Mouse (Mus musculus) neural tube, embryonic 15.5 days (tissue): ENCODE measurements around the gene Eif4a1. TPM values are rescaled to one million over a fixed set of nuclear protein-coding genes. Genes with fewer than 3 reads are reported as not detected.
"Not testable (repeated sequence)": the region's sequence is repeated elsewhere in the genome, so short reads cannot be mapped to it uniquely, and the experiment has no call there.

Experiments used
- ATAC-seq: fragments of 200-750 bp; cut with Nextera tagmentation; 2 replicates; pipeline ENCODE4 v1.8.0; 2017; ENCODE audit warnings: mild to moderate bottlenecking, moderate TSS enrichment, moderate library complexity; ENCODE audit not compliant: low FRiP score
- H3K27ac ChIP-seq: fragments of 300-500 bp; sonication (generic); replicated peaks from 2 replicates; pipeline ENCODE4 v1.5.1; 2015; ENCODE audit warnings: mild to moderate bottlenecking, inconsistent platforms
- H3K27me3 ChIP-seq: fragments of 300-500 bp; sonication (generic); replicated peaks from 2 replicates; pipeline ENCODE4 v1.6.1; 2015; ENCODE audit warnings: inconsistent platforms
- H3K36me3 ChIP-seq: fragments of 300-500 bp; sonication (generic); 2 replicates; pipeline ENCODE4 v1.6.1; 2015; ENCODE audit warnings: inconsistent platforms
- H3K4me1 ChIP-seq: fragments of 300-500 bp; sonication (generic); 2 replicates; pipeline ENCODE4 v1.6.1; 2015; ENCODE audit warnings: inconsistent platforms
- H3K4me2 ChIP-seq: fragments of 300-500 bp; sonication (generic); 2 replicates; pipeline ENCODE4 v1.6.1; 2015; ENCODE audit warnings: inconsistent platforms, mild to moderate bottlenecking, moderate library complexity
- H3K4me3 ChIP-seq: fragments of 300-500 bp; sonication (generic); replicated peaks from 2 replicates; pipeline ENCODE4 v1.5.1; 2015; ENCODE audit warnings: mild to moderate bottlenecking, inconsistent platforms
- H3K9ac ChIP-seq: fragments of 300-500 bp; sonication (generic); replicated peaks from 2 replicates; pipeline ENCODE4 v1.6.1; 2015; ENCODE audit warnings: mild to moderate bottlenecking, inconsistent platforms
- H3K9me3 ChIP-seq: fragments of 300-500 bp; sonication (generic); replicated peaks from 2 replicates; pipeline ENCODE4 v1.6.1; 2016; ENCODE audit warnings: inconsistent platforms
- WGBS: fragments of 180-500 bp; shearing (Covaris S2); methylation state at CpG from one replicate; pipeline ENCODE4 v1.1.7; 2015; ENCODE audit warnings: mixed read lengths; 5-methylcytosine and 5-hydroxymethylcytosine counted together
- polyA plus RNA-seq: library from polyadenylated mRNA; unstranded; fragments of >200 nt; fragmentation: Nextera tagmentation; extraction: Ambion mirVana; gene quantifications from 2 replicates; pipeline ENCODE4 v1.2.1, GENCODE M21; 2015

The Eif4a1 gene
- polyA plus RNA-seq, 1 experiment from 2014 or later = 477 TPM

DNA sequence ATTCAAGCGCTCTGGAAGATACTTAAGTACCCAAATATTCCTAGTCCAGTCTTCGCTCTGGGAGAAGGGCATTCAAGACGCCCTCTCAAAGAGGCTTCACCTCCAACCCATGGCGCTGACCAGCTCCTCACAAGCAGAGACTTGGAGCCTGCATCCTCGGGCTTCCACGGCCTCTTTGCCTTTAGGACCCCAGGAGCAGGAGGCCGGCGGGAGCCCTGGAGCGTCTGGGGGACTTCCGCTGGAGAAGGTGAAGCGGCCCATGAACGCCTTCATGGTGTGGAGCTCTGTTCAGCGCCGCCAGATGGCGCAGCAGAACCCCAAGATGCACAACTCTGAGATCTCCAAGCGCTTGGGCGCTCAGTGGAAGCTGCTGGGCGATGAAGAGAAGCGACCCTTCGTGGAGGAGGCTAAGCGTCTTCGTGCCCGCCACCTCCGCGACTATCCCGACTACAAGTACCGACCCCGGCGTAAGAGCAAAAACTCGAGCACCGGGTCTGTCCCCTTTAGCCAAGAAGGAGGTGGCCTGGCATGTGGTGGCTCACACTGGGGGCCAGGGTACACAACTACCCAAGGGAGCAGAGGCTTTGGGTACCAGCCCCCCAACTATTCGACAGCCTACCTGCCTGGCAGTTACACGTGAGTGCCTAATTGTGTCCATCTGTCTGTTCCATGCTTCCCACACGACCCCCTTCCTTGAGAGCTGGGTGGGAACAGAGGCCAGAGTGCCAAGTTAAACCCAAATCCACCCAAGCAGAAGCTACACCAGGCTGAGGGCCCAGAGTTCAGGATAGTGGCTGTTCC is 16.8 kb downstream of the Eif4a1 start, which contains the start of gene Sox15:
Sox15 (plus strand) TSS at position 51 of the 801 bp plus-strand sequence.
- peaks cover 73% of the 10 kb centered on the region for H3K36me3 ChIP-seq
- peak within 1 kb of the TSS; percentile 15; the same call in 1 of the 2 replicates for H3K4me2 ChIP-seq
- ATAC-seq = peak; percentile 63

DNA sequence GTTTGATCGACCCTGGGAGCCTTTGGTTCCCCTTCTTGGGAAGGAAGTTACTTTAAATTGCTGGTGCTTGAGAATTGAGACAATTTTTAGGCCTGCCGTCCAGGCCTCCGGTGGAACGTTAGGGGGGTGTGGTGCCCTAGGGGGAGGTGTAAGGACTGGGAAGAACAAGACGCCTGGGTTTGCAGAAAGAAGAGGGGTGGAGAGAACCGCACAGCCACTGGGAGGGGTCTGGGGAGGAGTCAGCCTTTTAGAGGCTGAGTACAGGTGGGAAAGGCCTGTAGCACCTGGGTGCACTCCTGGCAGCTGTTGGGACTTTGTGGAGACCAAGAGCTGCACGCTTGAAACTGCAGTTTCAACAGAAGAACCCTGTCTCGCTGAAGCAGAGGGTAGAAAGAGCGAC is 17.5 kb downstream of the Eif4a1 start:
- Histone ChIP-seq H3K9ac (no peak overlapping the region), H3K4me1 (peaks cover 18% of the 10 kb centered on the region), H3K27me3 (no peaks in the 10 kb centered on the region), H3K4me2 (no peak overlapping the region), H3K36me3 (peaks cover 80% of the 10 kb centered on the region), H3K27ac (0 out of 2 replicates have a peak overlapping the region, but pooled peaks have one; percentile 4), H3K4me3 (no peak overlapping the region), H3K9me3 (no peaks in the 10 kb centered on the region)
- no peak for ATAC-seq
- 51% methylated on average over 9 of the region's 9 CpGs for WGBS

More for the DNA sequence above, 16.8 kb downstream of the Eif4a1 start, which contains the start of gene Sox15:
- peak within 1 kb of the TSS; percentile 48; the same call in 1 of the 2 replicates for H3K27ac ChIP-seq
- peaks cover 21% of the 10 kb centered on the region for H3K4me1 ChIP-seq
- H3K9ac ChIP-seq = no peak within 1 kb of the TSS; the same call in 1 of the 2 replicates
- WGBS = 22% methylated on average over 34 of the region's 34 CpGs
- H3K27me3 ChIP-seq = no peaks in the 10 kb centered on the region
- H3K4me3 ChIP-seq = 0 out of 2 replicates have a peak within 1 kb of the TSS, but pooled peaks have one; percentile 2
- H3K9me3 ChIP-seq = no peaks in the 10 kb centered on the region

DNA sequence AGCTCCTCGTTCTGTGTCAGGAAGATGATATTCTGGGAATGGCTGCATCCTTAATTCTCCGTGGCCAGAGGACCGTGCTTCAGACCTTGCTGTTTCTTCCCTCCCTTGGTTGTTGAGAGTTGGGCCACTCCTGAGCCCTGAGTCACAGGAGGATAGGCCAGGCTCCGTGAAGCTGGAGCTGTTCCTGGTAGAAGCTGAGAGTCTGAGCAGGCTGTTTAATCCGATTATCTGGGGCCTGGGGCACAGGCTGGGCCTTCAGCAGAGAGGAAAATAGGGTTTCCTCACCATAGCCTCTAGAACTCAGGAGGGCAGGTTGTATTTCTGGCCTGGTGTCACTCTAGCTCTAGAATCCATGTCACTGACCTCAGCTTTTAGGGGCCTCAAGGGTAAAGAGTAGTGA is 18.8 kb downstream of the Eif4a1 start:
- Histone ChIP-seq H3K4me3 (no peak overlapping the region), H3K4me1 (peaks cover 18% of the 10 kb centered on the region), H3K27ac (no peak overlapping the region), H3K36me3 (peaks cover 81% of the 10 kb centered on the region), H3K9ac (no peak overlapping the region), H3K4me2 (no peak overlapping the region), H3K9me3 (no peaks in the 10 kb centered on the region), H3K27me3 (no peaks in the 10 kb centered on the region)
- no peak for ATAC-seq
- WGBS = 70% methylated on average over 5 of the region's 5 CpGs

DNA sequence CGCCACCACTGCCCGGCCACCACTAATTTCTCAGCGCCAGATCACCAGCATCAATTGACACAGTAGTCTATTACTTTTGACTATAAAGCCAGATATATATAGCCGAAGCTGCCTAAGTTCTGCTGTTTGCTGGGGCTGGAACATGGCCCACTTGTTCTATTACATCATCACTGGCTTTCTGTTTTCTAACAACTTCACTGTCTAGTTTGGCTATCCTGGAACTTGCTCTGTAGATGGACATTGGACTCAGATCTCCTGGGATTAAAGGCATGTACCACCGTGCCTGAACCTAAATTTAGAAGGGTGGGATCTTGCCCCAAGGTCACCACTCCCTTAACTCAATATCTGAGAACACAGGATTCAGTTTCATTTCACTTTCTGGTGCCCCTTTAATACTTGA is 26.4 kb downstream of the Eif4a1 start:
- Histone ChIP-seq H3K27ac (no peak overlapping the region), H3K4me2 (no peak overlapping the region), H3K9me3 (no peaks in the 10 kb centered on the region), H3K27me3 (no peaks in the 10 kb centered on the region), H3K9ac (no peak overlapping the region), H3K4me3 (no peak overlapping the region), H3K4me1 (no peaks in the 10 kb centered on the region), H3K36me3 (peaks cover 95% of the 10 kb centered on the region)
- WGBS = 94% methylated on average over 5 of the region's 5 CpGs
- ATAC-seq = no peak

DNA sequence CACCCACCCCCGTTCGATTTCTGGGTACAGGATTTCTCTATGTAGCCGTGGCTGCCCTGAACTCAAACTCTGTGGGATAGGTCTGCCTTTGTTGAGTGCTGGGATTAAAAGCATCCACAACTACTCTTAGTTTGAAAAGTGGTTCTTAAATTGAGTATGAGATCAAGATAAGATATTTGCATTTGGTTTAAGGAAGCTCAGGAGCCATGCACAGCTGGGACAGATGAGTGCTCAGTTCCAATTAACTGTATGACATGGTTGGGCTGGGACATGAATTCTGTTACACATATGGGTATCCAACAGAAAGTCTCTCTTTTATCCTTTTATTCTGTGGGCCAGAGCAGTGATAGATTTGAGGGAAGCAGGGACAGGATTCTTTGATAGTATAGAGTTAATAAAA is 36.8 kb downstream of the Eif4a1 start:
- no peaks in the 10 kb centered on the region for H3K27me3 ChIP-seq
- no peak overlapping the region for H3K9ac ChIP-seq
- ATAC-seq = no peak
- H3K4me2 ChIP-seq = peak overlapping the region; percentile 76
- H3K4me1 ChIP-seq = peaks cover 32% of the 10 kb centered on the region
- H3K4me3 ChIP-seq = no peak overlapping the region
- H3K9me3 ChIP-seq = no peaks in the 10 kb centered on the region
- 93% methylated on average over 3 of the region's 3 CpGs for WGBS
- peaks cover 11% of the 10 kb centered on the region for H3K36me3 ChIP-seq
- no peak overlapping the region for H3K27ac ChIP-seq

DNA sequence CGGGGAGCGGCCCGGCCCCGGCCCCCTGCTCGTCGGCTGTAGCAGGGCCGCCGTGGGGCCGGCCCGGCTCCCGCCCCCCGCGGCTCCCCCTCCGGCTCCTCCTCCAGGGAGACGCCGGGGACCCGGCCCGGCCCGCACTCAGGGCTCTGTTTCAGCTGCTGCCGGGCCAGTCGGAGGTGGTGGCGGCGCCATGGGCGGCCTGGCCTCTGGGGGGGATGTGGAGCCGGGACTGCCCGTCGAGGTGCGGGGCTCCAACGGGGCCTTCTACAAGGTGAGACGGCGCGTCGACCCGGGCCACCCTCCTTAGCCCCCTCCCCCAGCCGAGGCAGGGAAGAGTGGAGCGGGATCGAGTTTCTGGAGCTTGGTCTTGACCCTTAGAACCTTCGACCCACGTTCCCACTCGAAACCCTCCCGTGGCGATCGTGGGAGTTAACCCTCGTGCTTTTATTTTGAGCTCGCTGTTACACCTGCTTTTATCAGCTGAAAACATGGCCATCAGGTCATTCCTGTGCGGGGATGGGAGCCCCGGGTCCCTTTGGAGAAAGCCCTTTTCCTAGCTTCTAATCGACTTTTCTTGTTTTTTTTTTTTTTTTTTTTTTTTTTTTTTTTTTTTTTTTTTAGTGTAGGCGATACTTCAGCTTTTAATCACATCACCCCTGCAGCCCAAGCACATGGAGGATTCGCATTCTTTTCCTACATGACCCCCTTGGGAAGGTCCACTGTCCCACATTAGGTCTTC is 38.9 kb downstream of the Eif4a1 start:
- Histone ChIP-seq H3K27me3 (no peaks in the 10 kb centered on the region), H3K4me3 (peak overlapping the region; percentile 88), H3K36me3 (no peaks in the 10 kb centered on the region), H3K27ac (peak overlapping the region; percentile 96), H3K4me2 (peak overlapping the region; percentile 76), H3K9ac (peak overlapping the region; percentile 97), H3K4me1 (peaks cover 34% of the 10 kb centered on the region), H3K9me3 (no peaks in the 10 kb centered on the region)
- ATAC-seq = peak; percentile 45
- under 1% methylated on average over 30 of the region's 50 CpGs for WGBS

DNA sequence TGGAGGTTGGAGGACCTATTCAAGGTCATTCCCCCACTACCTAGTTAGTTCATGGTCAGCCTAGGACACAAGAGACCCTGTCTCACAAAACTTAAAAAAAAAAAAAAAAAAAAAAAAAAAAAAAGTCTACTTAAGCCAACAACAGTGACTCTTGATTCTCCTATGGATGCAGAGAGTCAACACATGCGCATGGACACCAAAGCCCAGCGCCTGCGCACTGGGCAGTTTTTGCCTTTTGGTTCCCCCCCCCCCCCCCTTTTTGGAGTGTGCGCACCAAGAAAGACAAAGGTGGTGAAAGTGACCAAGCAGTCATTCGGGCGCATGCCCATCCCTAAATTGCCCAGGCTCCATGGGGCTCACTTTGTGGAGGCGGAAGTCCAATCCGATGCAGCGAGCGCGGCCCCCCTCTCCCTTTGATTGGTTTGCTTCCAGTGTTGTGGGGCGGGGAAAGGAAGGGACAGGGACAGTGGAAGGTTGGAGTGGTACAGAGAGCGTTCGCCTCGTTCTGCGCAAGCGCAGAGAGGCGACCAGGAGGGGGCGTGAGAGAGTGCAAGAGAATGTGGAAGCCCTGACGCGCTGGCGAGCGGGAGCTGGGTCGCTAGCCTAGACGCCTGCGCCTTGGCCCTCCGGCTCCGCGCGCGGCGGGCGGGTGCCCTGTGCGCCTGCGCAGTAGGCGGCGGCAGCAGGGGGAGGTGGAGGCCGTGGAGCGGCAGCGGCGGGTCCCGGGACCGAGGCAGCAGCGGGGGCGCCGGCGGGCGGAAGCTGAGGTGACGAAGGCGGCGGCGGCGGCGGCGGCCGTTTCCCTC is 39.7 kb downstream of the Eif4a1 start, which contains the start of gene Fxr2:
Fxr2 (plus strand) TSS at position 707 of the 806 bp plus-strand sequence.
- H3K4me2 ChIP-seq = peak within 1 kb of the TSS; percentile 76
- 0% methylated on average over 28 of the region's 56 CpGs for WGBS
- peaks cover 34% of the 10 kb centered on the region for H3K4me1 ChIP-seq
- peak within 1 kb of the TSS; percentile 88 for H3K4me3 ChIP-seq
- peak; percentile 99 for ATAC-seq
- no peaks in the 10 kb centered on the region for H3K36me3 ChIP-seq
- H3K9me3 ChIP-seq = no peaks in the 10 kb centered on the region
- peak within 1 kb of the TSS; percentile 96 for H3K27ac ChIP-seq
- no peaks in the 10 kb centered on the region for H3K27me3 ChIP-seq
- peak within 1 kb of the TSS; percentile 97 for H3K9ac ChIP-seq

DNA sequence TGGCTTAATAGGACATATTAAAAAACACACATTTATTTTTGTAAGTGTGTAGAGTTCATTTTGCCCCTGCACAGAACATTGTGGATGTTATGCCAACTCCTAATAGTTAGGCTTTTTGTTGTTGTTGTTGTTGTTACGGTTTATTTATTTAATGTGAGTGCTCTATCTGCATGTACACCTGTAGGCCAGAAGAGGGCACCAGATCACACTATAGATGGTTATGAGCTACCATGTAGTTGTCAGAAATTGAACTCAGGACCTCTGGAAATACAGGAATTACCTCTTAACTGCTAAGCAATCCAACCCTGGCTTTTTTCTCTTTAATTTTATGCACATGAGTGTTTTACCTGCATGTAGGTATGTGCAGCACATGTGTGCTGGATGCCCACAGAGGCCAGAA is 42.4 kb downstream of the Eif4a1 start:
- no peak overlapping the region for H3K9ac ChIP-seq
- no peak overlapping the region for H3K27ac ChIP-seq
- H3K4me1 ChIP-seq = peaks cover 15% of the 10 kb centered on the region
- no peaks in the 10 kb centered on the region for H3K36me3 ChIP-seq
- H3K27me3 ChIP-seq = no peaks in the 10 kb centered on the region
- WGBS = 71% methylated on average over 1 of the region's 1 CpGs
- no peak for ATAC-seq
- H3K9me3 ChIP-seq = no peaks in the 10 kb centered on the region
- no peak overlapping the region for H3K4me2 ChIP-seq
- H3K4me3 ChIP-seq = no peak overlapping the region

DNA sequence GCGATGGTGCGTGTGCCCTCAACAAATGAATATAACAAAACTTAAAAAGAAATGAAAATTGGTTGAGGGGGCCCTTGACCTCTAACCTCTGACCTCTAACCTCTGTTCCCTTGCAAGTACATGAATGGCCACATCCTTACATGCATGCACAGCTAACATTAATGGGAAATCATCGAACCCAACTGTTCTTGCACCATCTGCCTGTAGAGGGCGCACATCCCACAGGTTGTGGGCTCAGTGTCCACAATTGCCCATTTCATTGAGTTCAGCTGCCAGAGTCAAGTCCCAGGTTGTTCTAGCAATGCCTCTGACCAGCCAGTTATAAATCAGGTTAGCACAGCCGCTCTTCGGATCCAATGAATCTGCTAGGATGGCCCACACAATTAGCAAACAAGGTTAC is 43.9 kb downstream of the Eif4a1 start:
- H3K9ac ChIP-seq = no peak overlapping the region
- peaks cover 6% of the 10 kb centered on the region for H3K4me1 ChIP-seq
- H3K4me2 ChIP-seq = no peak overlapping the region
- no peaks in the 10 kb centered on the region for H3K9me3 ChIP-seq
- no peaks in the 10 kb centered on the region for H3K36me3 ChIP-seq
- ATAC-seq = no peak
- H3K27ac ChIP-seq = no peak overlapping the region
- 36% methylated on average over 6 of the region's 6 CpGs for WGBS
- no peak overlapping the region for H3K4me3 ChIP-seq
- H3K27me3 ChIP-seq = no peaks in the 10 kb centered on the region

DNA sequence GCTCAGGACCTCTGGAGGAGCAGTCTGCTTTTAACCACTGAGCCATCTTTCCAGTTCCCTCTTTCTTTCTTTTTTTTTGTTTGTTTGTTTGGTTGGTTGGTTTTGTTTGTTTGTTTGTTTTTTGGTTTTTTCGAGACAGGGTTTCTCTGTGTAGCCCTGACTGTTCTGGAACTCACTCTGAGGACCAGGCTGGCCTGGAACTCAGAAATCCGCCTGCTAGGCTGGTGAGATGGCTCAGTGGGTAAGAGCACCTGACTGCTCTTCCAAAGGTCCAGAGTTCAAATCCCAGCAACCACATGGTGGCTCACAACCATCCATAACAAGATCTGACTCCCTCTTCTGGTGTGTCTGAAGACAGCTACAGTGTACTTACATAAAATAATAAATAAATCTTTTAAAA is 47.9 kb downstream of the Eif4a1 start:
- H3K36me3 ChIP-seq, ATAC-seq, H3K4me2 ChIP-seq, H3K9me3 ChIP-seq, H3K9ac ChIP-seq, H3K27me3 ChIP-seq, H3K27ac ChIP-seq, H3K4me3 ChIP-seq: not testable (repeated sequence)
- peaks cover 22% of the 10 kb centered on the region for H3K4me1 ChIP-seq
- WGBS = 93% methylated on average over 2 of the region's 2 CpGs

DNA sequence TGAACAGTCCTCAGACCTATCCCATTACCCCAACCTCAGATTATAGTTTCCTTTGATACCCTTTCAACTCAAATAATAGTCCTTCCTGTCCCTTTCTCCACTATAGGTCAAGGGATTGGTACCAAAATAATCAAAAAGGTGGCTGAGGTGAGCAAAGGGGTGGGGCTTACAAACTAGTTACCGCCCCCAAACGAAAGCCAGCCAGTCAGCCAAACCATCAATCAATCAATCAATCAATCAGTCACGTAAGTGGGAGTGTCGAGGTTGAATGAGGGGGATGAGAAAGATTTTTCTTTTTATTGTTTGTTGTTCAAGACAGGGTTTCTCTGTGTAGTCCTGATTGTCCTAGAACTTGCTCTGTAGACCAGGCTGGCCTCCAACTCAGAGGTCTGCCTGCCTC is 49.2 kb downstream of the Eif4a1 start:
- 57% methylated on average over 4 of the region's 4 CpGs for WGBS
- H3K27me3 ChIP-seq = no peaks in the 10 kb centered on the region
- peak overlapping the region; percentile 82 for H3K4me2 ChIP-seq
- H3K9me3 ChIP-seq = no peaks in the 10 kb centered on the region
- peaks cover 20% of the 10 kb centered on the region for H3K4me1 ChIP-seq
- no peak overlapping the region for H3K27ac ChIP-seq
- H3K36me3 ChIP-seq = no peaks in the 10 kb centered on the region
- peak overlapping the region; percentile 63 for H3K9ac ChIP-seq
- ATAC-seq = no peak
- H3K4me3 ChIP-seq = peak overlapping the region; percentile 56
